Mouse (Mus musculus) testis, adult 2 months (tissue): Measurements from ENCODE around the gene Alk. TPM values are rescaled to one million over a fixed set of nuclear protein-coding genes. Genes with fewer than 3 reads are reported as not detected.

Source experiments
- H3K27ac ChIP-seq: fragments of 200-500 bp; 2 replicates; pipeline ENCODE4 v1.5.1; 2012; ENCODE audit warnings: low read depth, low read length; ENCODE audit not compliant: control insufficient read depth, insufficient read depth
- H3K27me3 ChIP-seq: fragments of 200-500 bp; 2 replicates; pipeline ENCODE4 v1.6.1; 2012; ENCODE audit warnings: mild to moderate bottlenecking, low read length, moderate library complexity; ENCODE audit not compliant: control insufficient read depth, insufficient read depth
- H3K36me3 ChIP-seq: fragments of 200-500 bp; 2 replicates; pipeline ENCODE4 v1.6.1; 2012; ENCODE audit warnings: mild to moderate bottlenecking, low read length; ENCODE audit not compliant: control insufficient read depth, insufficient read depth
- H3K4me1 ChIP-seq: fragments of 200-500 bp; 2 replicates; pipeline ENCODE4 v1.6.1; 2012; ENCODE audit warnings: low read length; ENCODE audit not compliant: control insufficient read depth, insufficient read depth
- H3K4me3 ChIP-seq: fragments of 200-500 bp; 2 replicates; pipeline ENCODE4 v1.5.1; 2012; ENCODE audit warnings: low read depth, mild to moderate bottlenecking, low read length, moderate library complexity, mixed read lengths; ENCODE audit not compliant: control insufficient read depth
- CTCF ChIP-seq: fragments of 200-500 bp; IDR thresholded peaks from 2 replicates; pipeline ENCODE4 v1.5.1; 2012; ENCODE audit warnings: low read depth, mild to moderate bottlenecking, inconsistent platforms, low read length, moderate library complexity; ENCODE audit not compliant: control insufficient read depth, insufficient read depth, insufficient replicate concordance
- POLR2A ChIP-seq: fragments of 200-500 bp; IDR thresholded peaks from 2 replicates; pipeline ENCODE4 v1.6.1; 2012; ENCODE audit warnings: low read depth, mild to moderate bottlenecking, inconsistent platforms, low read length, moderate library complexity; ENCODE audit not compliant: control insufficient read depth
- polyA plus RNA-seq: library from polyadenylated mRNA; depleted of rRNA; stranded (reverse); fragments of >200 nt; gene quantifications from 2 replicates; pipeline ENCODE4 v1.2.3, GENCODE M21; 2012; rRNA removed

Alk gene
- polyA plus RNA-seq, 1 experiment = 0.54 TPM

- no peak overlapping the region for H3K4me3 ChIP-seq
- H3K36me3 ChIP-seq = no peaks in the 10 kb centered on the region
- H3K27me3 ChIP-seq = no peaks in the 10 kb centered on the region
- H3K4me1 ChIP-seq = no peaks in the 10 kb centered on the region
- TF ChIP-seq CTCF (no peak), POLR2A (no peak)
- no peak overlapping the region for H3K27ac ChIP-seq
Observed at GRCm38 (mm10) chr17:71862184-71862583, 742.2 kb downstream of the Alk start.

GRCm38 (mm10) chr17:71831960-71832359, 772.5 kb downstream of the Alk start:
- TF ChIP-seq CTCF (no peak), POLR2A (no peak)
- Histone ChIP-seq H3K27ac (no peak overlapping the region), H3K36me3 (no peaks in the 10 kb centered on the region), H3K4me3 (no peak overlapping the region), H3K27me3 (no peaks in the 10 kb centered on the region), H3K4me1 (no peaks in the 10 kb centered on the region)

GRCm38 (mm10) chr17:71828647-71829414, 775.6 kb downstream of the Alk start:
- Histone ChIP-seq H3K4me3 (no peak overlapping the region), H3K27ac (no peak overlapping the region), H3K36me3 (no peaks in the 10 kb centered on the region), H3K27me3 (no peaks in the 10 kb centered on the region), H3K4me1 (no peaks in the 10 kb centered on the region)
- TF ChIP-seq POLR2A = no peak
- TF ChIP-seq CTCF = no peak

GRCm38 (mm10) chr17:71827627-71828026, 776.8 kb downstream of the Alk start:
- H3K4me3 ChIP-seq = no peak overlapping the region
- H3K4me1 ChIP-seq = no peaks in the 10 kb centered on the region
- H3K27me3 ChIP-seq = no peaks in the 10 kb centered on the region
- H3K36me3 ChIP-seq = no peaks in the 10 kb centered on the region
- no peak for TF ChIP-seq POLR2A
- TF ChIP-seq CTCF = no peak
- H3K27ac ChIP-seq = no peak overlapping the region

GRCm38 (mm10) chr17:71826603-71827002, 777.8 kb downstream of the Alk start:
- no peaks in the 10 kb centered on the region for H3K4me1 ChIP-seq
- no peaks in the 10 kb centered on the region for H3K36me3 ChIP-seq
- H3K4me3 ChIP-seq = no peak overlapping the region
- no peaks in the 10 kb centered on the region for H3K27me3 ChIP-seq
- TF ChIP-seq POLR2A = no peak
- TF ChIP-seq CTCF = no peak
- H3K27ac ChIP-seq = no peak overlapping the region

GRCm38 (mm10) chr17:71823622-71824306, 780.7 kb downstream of the Alk start:
- no peaks in the 10 kb centered on the region for H3K36me3 ChIP-seq
- TF ChIP-seq CTCF = no peak
- TF ChIP-seq POLR2A = no peak

More at GRCm38 (mm10) chr17:71823622-71824306, 780.7 kb downstream of the Alk start:
- Histone ChIP-seq H3K27ac (no peak overlapping the region), H3K4me3 (no peak overlapping the region), H3K4me1 (no peaks in the 10 kb centered on the region), H3K27me3 (no peaks in the 10 kb centered on the region)

Other genes starting within 250 kb of the Alk start
- gene Ypel5, start 231.8 kb upstream of the Alk start, polyA plus RNA-seq = 35.5 and 43.0 TPM in 2 replicates